Mouse (Mus musculus) cerebellum, adult 2 months (tissue): ENCODE data around the gene Fchsd2.

Experiments
- CTCF ChIP-seq: fragments of 200-500 bp; IDR thresholded peaks from 2 replicates; pipeline ENCODE4 v1.5.1; 2011; ENCODE audit warnings: low read depth, mild to moderate bottlenecking, control low read depth, low read length, moderate library complexity, borderline replicate concordance; ENCODE audit not compliant: insufficient read depth
- POLR2A ChIP-seq: fragments of 200-500 bp; IDR thresholded peaks from 2 replicates; pipeline ENCODE4 v1.6.1; 2011; ENCODE audit warnings: low read length, control low read depth, borderline replicate concordance; ENCODE audit not compliant: insufficient read depth

- TF ChIP-seq CTCF (no peak), POLR2A (no peak)
These were observed 175.0 kb downstream of the Fchsd2 start for GRCm38 (mm10) chr7:101267457-101268259.
